Mouse (Mus musculus) heart, embryonic 16.5 days (tissue): ENCODE measurements around the gene Sdhaf4. TPM values are rescaled to one million over a fixed set of nuclear protein-coding genes. Genes with fewer than 3 reads are reported as not detected.
A peak's percentile ranks its signal among the peaks of the same experiment; 100 is the strongest.

Experiments used
- ATAC-seq: fragments of 200-750 bp; cut with Nextera tagmentation; replicated peaks from 2 replicates; pipeline ENCODE4 v1.8.0; 2017; ENCODE audit warnings: moderate number of reproducible peaks; ENCODE audit not compliant: insufficient read depth, low FRiP score; ENCODE audit errors: extremely low read depth
- H3K27ac ChIP-seq: fragments of 300-500 bp; sonication (generic); 2 replicates; pipeline ENCODE4 v1.5.1; 2014; ENCODE audit warnings: mild to moderate bottlenecking, low read length, control low read depth, moderate library complexity
- H3K27me3 ChIP-seq: fragments of 300-500 bp; sonication (generic); 2 replicates; pipeline ENCODE4 v1.6.1; 2014; ENCODE audit warnings: low read length, mixed read lengths; ENCODE audit not compliant: control insufficient read depth, insufficient read depth
- H3K36me3 ChIP-seq: fragments of 300-500 bp; sonication (generic); 2 replicates; pipeline ENCODE4 v1.6.1; 2014; ENCODE audit not compliant: control insufficient read depth, insufficient read depth
- H3K4me1 ChIP-seq: fragments of 300-500 bp; sonication (generic); 2 replicates; pipeline ENCODE4 v1.6.1; 2014; ENCODE audit warnings: low read length, mixed read lengths; ENCODE audit not compliant: control insufficient read depth, insufficient read depth
- H3K4me2 ChIP-seq: fragments of 300-500 bp; sonication (generic); 2 replicates; pipeline ENCODE4 v1.6.1; 2014; ENCODE audit warnings: low read depth, mild to moderate bottlenecking, control low read depth, low read length
- H3K4me3 ChIP-seq: fragments of 300-500 bp; sonication (generic); 2 replicates; pipeline ENCODE4 v1.5.1; 2014; ENCODE audit warnings: mild to moderate bottlenecking, control low read depth, low read length
- H3K9ac ChIP-seq: fragments of 300-500 bp; sonication (generic); 2 replicates; pipeline ENCODE4 v1.6.1; 2014; ENCODE audit warnings: low read length, control low read depth
- H3K9me3 ChIP-seq: fragments of 300-500 bp; sonication (generic); replicated peaks from 2 replicates; pipeline ENCODE4 v1.6.1; 2016; ENCODE audit warnings: low read length; ENCODE audit not compliant: control insufficient read depth
- WGBS: fragments of 180-500 bp; shearing (Covaris S2); extraction: QIAGEN DNeasy Blood & Tissue Kit; methylation state at CpG from one replicate; pipeline ENCODE4 v1.1.7; 2014; 5-methylcytosine and 5-hydroxymethylcytosine counted together
- polyA plus RNA-seq: library from polyadenylated mRNA; unstranded; fragments of >200 nt; fragmentation: Nextera tagmentation; extraction: Ambion mirVana; gene quantifications from 2 replicates; pipeline ENCODE4 v1.2.1, GENCODE M21; 2015

Gene Sdhaf4
- polyA plus RNA-seq = 66.0 and 75.5 TPM in 2 replicates

DNA sequence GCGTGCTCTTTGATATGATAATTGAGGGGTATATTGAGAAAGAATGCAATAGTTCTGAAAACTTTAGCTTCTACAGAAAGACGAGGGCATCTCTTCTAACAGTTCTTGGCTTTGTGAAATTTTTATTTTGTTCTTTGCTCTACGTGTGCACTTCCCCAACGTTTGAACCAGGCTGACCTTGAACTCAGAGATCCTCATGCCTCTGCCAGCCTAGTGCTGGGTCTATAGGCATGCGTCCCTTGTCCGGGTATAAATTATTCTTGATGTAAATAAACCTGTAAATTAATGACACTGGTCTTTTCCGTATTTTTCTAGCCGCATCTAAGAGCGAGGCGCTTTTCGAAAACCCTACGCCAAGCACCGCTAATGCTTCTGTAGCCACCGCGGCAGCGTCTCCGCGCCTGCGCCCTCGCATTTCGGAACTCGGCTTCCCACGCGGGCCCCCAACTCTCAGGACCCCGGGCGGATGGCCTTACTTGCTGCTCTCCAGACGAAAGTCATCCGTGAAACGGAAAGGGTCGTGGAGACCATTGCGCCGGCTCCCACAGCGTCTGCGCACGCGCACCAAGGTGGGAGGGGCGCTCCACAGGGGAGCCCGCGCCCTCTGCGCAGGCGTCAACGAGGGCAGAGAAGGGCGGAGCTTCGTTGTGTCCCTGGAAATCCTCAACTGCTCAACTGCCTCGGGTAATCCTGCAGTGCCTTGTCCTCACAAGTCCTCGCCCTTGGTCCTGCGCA is at the start of gene Sdhaf4:
Sdhaf4 (minus strand) TSS at position 587 of the 735 bp plus-strand sequence.
- Histone ChIP-seq H3K27me3 (no peaks in the 10 kb centered on the region), H3K36me3 (peaks cover 11% of the 10 kb centered on the region), H3K27ac (peak within 1 kb of the TSS; percentile 80), H3K9me3 (no peaks in the 10 kb centered on the region), H3K9ac (peak within 1 kb of the TSS; percentile 77), H3K4me2 (peak within 1 kb of the TSS; percentile 74), H3K4me1 (peaks cover 5% of the 10 kb centered on the region), H3K4me3 (peak within 1 kb of the TSS; percentile 65)
- peak; percentile 99 for ATAC-seq
- under 1% methylated on average over 47 of the region's 47 CpGs for WGBS

DNA sequence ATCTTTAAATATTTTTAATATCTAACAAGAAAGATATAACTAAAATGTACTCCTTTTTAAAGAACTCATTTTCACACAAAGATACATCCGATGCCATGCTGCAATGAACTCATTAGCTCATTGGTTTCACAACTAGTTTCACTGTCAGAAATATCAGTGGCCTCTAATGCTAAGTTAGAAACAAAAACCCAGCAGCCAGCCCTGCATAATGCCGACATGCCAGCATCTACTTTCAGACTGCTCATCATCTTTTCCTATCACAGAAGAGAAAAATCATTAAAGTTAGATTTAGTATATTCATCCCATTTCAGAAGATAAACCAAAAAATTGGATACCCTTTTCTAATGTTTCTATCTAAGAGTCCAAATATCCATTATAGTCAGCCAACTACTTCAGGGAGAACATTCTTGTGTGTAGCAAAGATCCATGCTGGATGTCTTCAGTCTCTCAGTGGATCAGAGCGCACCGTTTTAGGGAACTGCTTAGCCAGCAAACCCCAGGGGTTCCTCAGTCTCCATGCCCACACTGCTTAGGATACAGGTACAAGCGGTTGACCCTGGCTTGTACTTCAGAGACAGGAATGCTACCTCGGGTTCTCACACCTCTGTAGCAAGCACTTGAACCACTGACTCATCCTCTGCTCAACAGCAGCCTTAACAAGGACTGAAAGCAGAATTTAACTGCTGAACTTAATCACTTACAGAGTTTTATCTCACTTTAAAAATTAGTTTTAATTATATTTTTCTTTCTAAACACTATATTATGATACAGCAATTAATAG is 41.5 kb upstream of the Sdhaf4 start:
- Histone ChIP-seq H3K4me1 (peaks cover 3% of the 10 kb centered on the region; the same call in 1 of the 2 replicates), H3K4me2 (no peak overlapping the region), H3K27me3 (no peaks in the 10 kb centered on the region), H3K9me3 (no peaks in the 10 kb centered on the region), H3K27ac (no peak overlapping the region), H3K4me3 (no peak overlapping the region), H3K9ac (no peak overlapping the region), H3K36me3 (peaks cover 5% of the 10 kb centered on the region; the same call in 1 of the 2 replicates)
- ATAC-seq = no peak
- 67% methylated on average over 6 of the region's 6 CpGs for WGBS

DNA sequence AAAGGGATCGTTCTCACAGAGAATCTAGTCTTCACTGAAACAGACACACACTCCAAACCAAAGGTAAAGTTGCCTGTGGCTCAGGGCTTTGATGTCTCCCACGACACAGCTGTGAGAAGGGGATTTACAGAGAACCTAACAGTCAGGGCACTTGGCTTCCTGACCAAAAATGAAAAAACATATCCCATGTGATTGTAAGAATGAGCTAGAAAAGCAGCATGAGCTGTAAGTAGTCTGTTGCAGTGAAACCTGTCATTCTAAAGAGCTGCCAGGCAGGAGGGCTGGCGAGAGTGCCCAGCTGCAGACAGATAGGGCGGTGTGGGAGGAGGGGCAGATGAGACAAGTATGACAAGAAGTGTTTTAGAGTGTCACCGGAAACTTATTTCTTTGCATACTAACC is 40.2 kb upstream of the Sdhaf4 start:
- Histone ChIP-seq H3K9me3 (no peaks in the 10 kb centered on the region), H3K9ac (no peak overlapping the region), H3K4me2 (no peak overlapping the region), H3K27me3 (no peaks in the 10 kb centered on the region), H3K4me3 (no peak overlapping the region), H3K27ac (no peak overlapping the region), H3K36me3 (peaks cover 2% of the 10 kb centered on the region; the same call in 1 of the 2 replicates), H3K4me1 (peaks cover 3% of the 10 kb centered on the region; the same call in 1 of the 2 replicates)
- 48% methylated on average over 5 of the region's 5 CpGs for WGBS
- ATAC-seq = no peak

DNA sequence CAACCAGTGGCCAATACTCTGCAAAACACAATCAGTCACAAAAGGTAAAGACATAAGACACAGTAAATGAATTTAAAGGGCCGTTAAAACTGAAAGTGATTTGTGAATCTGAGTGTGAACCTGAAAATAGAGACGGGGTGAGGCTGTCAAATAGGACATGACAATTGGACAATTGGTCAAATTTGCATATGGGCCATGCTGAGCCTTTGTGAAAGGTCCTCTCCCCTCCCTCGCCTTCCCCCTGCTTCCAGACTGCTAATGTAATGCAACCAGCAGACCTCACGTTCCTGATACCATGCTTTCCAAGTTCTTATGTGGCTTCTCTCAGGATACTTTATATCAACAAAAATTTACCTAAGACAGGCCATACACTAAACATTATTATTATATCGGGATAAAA is 37.6 kb upstream of the Sdhaf4 start:
- peaks cover 3% of the 10 kb centered on the region; the same call in 1 of the 2 replicates for H3K4me1 ChIP-seq
- no peak for ATAC-seq
- WGBS = 80% methylated on average over 5 of the region's 5 CpGs
- no peaks in the 10 kb centered on the region for H3K9me3 ChIP-seq
- no peak overlapping the region for H3K4me3 ChIP-seq
- no peak overlapping the region for H3K9ac ChIP-seq
- H3K4me2 ChIP-seq = no peak overlapping the region
- H3K36me3 ChIP-seq = peaks cover 3% of the 10 kb centered on the region; the same call in 1 of the 2 replicates
- no peak overlapping the region for H3K27ac ChIP-seq
- no peaks in the 10 kb centered on the region for H3K27me3 ChIP-seq

DNA sequence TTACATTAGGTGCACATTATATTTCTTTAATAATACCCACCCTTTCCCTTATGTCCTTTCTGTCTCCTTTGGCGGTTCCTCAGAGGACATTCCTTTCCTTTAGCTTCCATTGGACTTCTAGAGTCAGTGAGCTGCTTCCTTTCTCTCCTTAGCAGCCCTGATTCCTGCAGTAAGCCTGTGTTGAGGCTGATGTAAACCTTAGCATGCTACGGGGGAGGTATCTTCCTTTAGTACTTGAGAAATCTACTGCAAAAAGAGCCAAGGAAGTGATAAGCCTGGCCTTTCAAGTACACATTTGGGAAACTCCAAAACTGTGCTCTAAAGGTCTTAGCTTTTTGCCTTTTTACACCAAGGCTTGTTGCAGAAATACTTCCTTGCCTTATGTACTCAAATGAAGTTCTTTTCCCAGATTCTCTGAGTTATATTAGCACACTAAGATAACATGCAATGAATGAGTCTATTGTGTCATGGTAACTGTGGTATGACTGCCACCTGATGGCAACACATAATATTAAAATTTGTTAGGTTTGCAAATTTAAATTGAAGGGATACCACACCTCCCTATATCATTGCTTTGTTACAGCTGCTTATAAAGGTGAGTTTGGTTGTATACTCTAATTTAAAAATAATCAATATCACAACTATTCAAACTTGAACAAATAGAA is 28.4 kb upstream of the Sdhaf4 start:
- Histone ChIP-seq H3K4me3 (no peak overlapping the region), H3K27ac (no peak overlapping the region), H3K9me3 (no peaks in the 10 kb centered on the region), H3K4me2 (no peak overlapping the region), H3K4me1 (no peaks in the 10 kb centered on the region), H3K27me3 (no peaks in the 10 kb centered on the region), H3K9ac (no peak overlapping the region), H3K36me3 (peaks cover 5% of the 10 kb centered on the region; the same call in 1 of the 2 replicates)
- no peak for ATAC-seq
- 55% methylated on average over 2 of the region's 2 CpGs for WGBS

DNA sequence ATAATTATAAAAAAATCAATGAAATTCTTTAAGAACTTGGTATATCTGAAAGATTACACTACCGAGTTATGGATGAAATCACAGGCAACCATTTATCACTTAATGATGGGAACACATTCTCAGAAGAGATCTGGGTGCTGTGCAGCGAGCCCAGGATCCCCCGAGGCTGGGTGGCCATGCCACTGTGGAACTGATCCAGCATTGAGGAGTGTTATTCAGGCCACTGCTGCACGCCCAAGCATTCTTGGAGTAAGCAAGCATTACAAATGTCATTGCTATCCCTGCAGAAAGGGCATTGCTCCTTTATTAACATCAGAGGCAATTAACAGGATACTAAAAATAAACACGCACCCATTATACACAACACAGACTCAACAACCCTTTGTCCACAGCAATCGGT is 5.4 kb upstream of the Sdhaf4 start:
- peaks cover 9% of the 10 kb centered on the region for H3K36me3 ChIP-seq
- ATAC-seq = no peak
- no peak overlapping the region for H3K4me3 ChIP-seq
- no peaks in the 10 kb centered on the region for H3K27me3 ChIP-seq
- H3K4me1 ChIP-seq = no peaks in the 10 kb centered on the region; the same call in 1 of the 2 replicates
- WGBS = 75% methylated on average over 6 of the region's 6 CpGs
- H3K27ac ChIP-seq = no peak overlapping the region
- no peak overlapping the region for H3K9ac ChIP-seq
- H3K4me2 ChIP-seq = no peak overlapping the region
- H3K9me3 ChIP-seq = no peaks in the 10 kb centered on the region

DNA sequence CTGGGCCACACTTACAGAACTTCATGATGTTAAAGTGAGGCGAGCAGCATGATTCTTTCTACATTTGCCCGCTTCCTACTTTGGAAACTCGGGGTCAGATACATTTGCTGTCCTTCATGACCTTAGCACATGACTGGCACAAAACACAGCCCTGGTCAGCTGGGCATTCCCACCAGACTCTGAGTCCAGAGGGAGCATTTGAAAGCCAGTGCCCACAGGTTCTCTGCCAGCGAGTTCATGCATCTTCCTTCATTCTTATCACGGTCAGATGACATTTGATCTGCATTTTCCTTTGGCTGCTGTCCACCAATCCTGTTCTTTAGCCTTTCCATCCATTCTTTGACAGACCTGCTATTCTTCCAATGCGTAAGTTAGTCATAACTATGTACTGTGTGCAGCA is 4.6 kb upstream of the Sdhaf4 start:
- no peak overlapping the region for H3K27ac ChIP-seq
- no peak overlapping the region for H3K4me2 ChIP-seq
- WGBS = 83% methylated on average over 6 of the region's 6 CpGs
- no peak overlapping the region for H3K4me3 ChIP-seq
- no peaks in the 10 kb centered on the region for H3K9me3 ChIP-seq
- H3K4me1 ChIP-seq = no peaks in the 10 kb centered on the region; the same call in 1 of the 2 replicates
- H3K27me3 ChIP-seq = no peaks in the 10 kb centered on the region
- peaks cover 9% of the 10 kb centered on the region for H3K36me3 ChIP-seq
- ATAC-seq = no peak
- H3K9ac ChIP-seq = no peak overlapping the region

DNA sequence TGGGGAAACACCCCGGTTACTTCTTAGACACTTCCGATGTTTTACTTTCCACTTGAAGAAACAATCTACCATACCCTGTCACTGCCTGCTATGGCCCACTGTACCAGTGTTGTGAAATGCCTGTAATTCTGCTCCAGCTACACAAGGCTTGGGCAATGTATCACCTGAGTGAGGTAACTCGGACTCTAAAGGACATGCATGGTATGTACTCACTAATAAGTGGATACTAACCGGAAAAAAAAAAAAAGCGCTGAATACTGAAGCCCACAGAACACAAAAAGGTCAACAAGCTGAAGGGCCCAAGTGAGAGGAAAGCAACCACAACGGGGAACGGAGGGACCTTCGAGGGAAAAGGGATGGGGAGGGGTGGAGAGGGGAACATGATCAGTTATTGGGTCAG is 2.2 kb upstream of the Sdhaf4 start:
- no peak overlapping the region for H3K27ac ChIP-seq
- no peaks in the 10 kb centered on the region for H3K9me3 ChIP-seq
- H3K4me1 ChIP-seq = peaks cover 5% of the 10 kb centered on the region
- no peak overlapping the region for H3K9ac ChIP-seq
- 79% methylated on average over 8 of the region's 8 CpGs for WGBS
- H3K4me2 ChIP-seq = no peak overlapping the region
- H3K36me3 ChIP-seq = peaks cover 5% of the 10 kb centered on the region
- no peak overlapping the region for H3K4me3 ChIP-seq
- H3K27me3 ChIP-seq = no peaks in the 10 kb centered on the region
- ATAC-seq = no peak
